Mouse (Mus musculus) thymus, postnatal 4 days (tissue): ENCODE results near the gene Lmntd2.
A peak's percentile ranks its signal among the peaks of the same experiment; 100 is the strongest.

ENCODE experiments used
- DNase-seq: peaks from one replicate; pipeline ENCODE4 v3.0.0; 2021

Gene Lmntd2

GRCm38 (mm10) chr7:141215880-141216733 is 2.2 kb upstream of the Lmntd2 start:
- no peak for DNase-seq

GRCm38 (mm10) chr7:141215101-141215879 is 1.4 kb upstream of the Lmntd2 start, which contains the start of gene Rassf7:
Gene Rassf7 (plus strand): TSS chr7:141215860.
- DNase-seq = peak; percentile 97

GRCm38 (mm10) chr7:141214310-141214709 is 430 bp upstream of the Lmntd2 start:
- no peak for DNase-seq

- no peak for DNase-seq
Measured at GRCm38 (mm10) chr7:141213133-141213532, 747 bp downstream of the Lmntd2 start.

GRCm38 (mm10) chr7:141210606-141211131 is 3.2 kb downstream of the Lmntd2 start:
- DNase-seq = no peak

GRCm38 (mm10) chr7:141210137-141210536 is 3.7 kb downstream of the Lmntd2 start:
- no peak for DNase-seq

- no peak for DNase-seq
Measured at GRCm38 (mm10) chr7:141209526-141209925, 4.4 kb downstream of the Lmntd2 start.

- no peak for DNase-seq
Measured at GRCm38 (mm10) chr7:141206182-141206937, 7.5 kb downstream of the Lmntd2 start.

- DNase-seq = no peak
Measured at GRCm38 (mm10) chr7:141205504-141205903, 8.4 kb downstream of the Lmntd2 start.

- no peak for DNase-seq
Measured at GRCm38 (mm10) chr7:141204546-141204945, 9.3 kb downstream of the Lmntd2 start.

- DNase-seq = no peak
Measured at GRCm38 (mm10) chr7:141198121-141198520, 15.8 kb downstream of the Lmntd2 start.

- DNase-seq = no peak
Measured at GRCm38 (mm10) chr7:141196619-141197282, 17.1 kb downstream of the Lmntd2 start.

GRCm38 (mm10) chr7:141195754-141196153 is 18.1 kb downstream of the Lmntd2 start:
- DNase-seq = no peak

- peak; percentile 98 for DNase-seq
Measured at GRCm38 (mm10) chr7:141194830-141195229, 19.1 kb downstream of the Lmntd2 start.

- DNase-seq = no peak
Measured at GRCm38 (mm10) chr7:141194409-141194808, 19.5 kb downstream of the Lmntd2 start.

- DNase-seq = peak; percentile 99
Measured at GRCm38 (mm10) chr7:141193948-141194347, 19.9 kb downstream of the Lmntd2 start, which contains the start of the genes Hras and Lrrc56. Gene Hras (minus strand): TSS chr7:141194005. Gene Lrrc56 (plus strand): TSS chr7:141194157.

GRCm38 (mm10) chr7:141193348-141193856 is 20.5 kb downstream of the Lmntd2 start:
- DNase-seq = peak; percentile 67

GRCm38 (mm10) chr7:141192776-141193347 is 21.0 kb downstream of the Lmntd2 start:
- no peak for DNase-seq

GRCm38 (mm10) chr7:141191796-141192685 is 21.8 kb downstream of the Lmntd2 start:
- DNase-seq = no peak

- DNase-seq = no peak
Measured at GRCm38 (mm10) chr7:141191036-141191435, 22.8 kb downstream of the Lmntd2 start.
